Mouse (Mus musculus) limb, embryonic 10.5 days (tissue): Measurements from ENCODE around the gene Gipc3. TPM values are rescaled to one million over a fixed set of nuclear protein-coding genes. Genes with fewer than 3 reads are reported as not detected.

Experiments
- DNase-seq: peaks from one replicate; pipeline ENCODE4 v3.0.0-alpha.2; 2017; ENCODE audit warnings: low spot score
- H3K27ac ChIP-seq: fragments of 300-500 bp; sonication (generic); 2 replicates; pipeline ENCODE4 v1.5.1; 2016; ENCODE audit warnings: mild to moderate bottlenecking
- H3K27me3 ChIP-seq: fragments of 300-500 bp; sonication (generic); 2 replicates; pipeline ENCODE4 v1.6.1; 2016; ENCODE audit warnings: low read depth, mild to moderate bottlenecking; ENCODE audit not compliant: poor library complexity, severe bottlenecking
- H3K36me3 ChIP-seq: fragments of 300-500 bp; sonication (generic); 2 replicates; pipeline ENCODE4 v1.6.1; 2016; ENCODE audit warnings: mild to moderate bottlenecking, moderate library complexity
- H3K4me1 ChIP-seq: fragments of 300-500 bp; sonication (generic); 2 replicates; pipeline ENCODE4 v1.6.1; 2016
- H3K4me3 ChIP-seq: fragments of 300-500 bp; sonication (generic); 2 replicates; pipeline ENCODE4 v1.5.1; 2016; ENCODE audit warnings: mild to moderate bottlenecking, moderate library complexity
- H3K9me3 ChIP-seq: fragments of 300-500 bp; sonication (generic); replicated peaks from 2 replicates; pipeline ENCODE4 v1.6.1; 2016; ENCODE audit warnings: mild to moderate bottlenecking
- WGBS: fragments of 180-500 bp; shearing (Covaris S2); methylation state at CpG from one replicate; pipeline ENCODE4 v1.1.7; 2016; 5-methylcytosine and 5-hydroxymethylcytosine counted together
- polyA plus RNA-seq: library from polyadenylated mRNA; unstranded; fragments of >200 nt; fragmentation: Nextera tagmentation; extraction: Ambion mirVana; gene quantifications from 2 replicates; pipeline ENCODE4 v1.2.1, GENCODE M21; 2016

The Gipc3 gene
- polyA plus RNA-seq, 1 experiment from 2014 or later = 0.09 TPM

DNA sequence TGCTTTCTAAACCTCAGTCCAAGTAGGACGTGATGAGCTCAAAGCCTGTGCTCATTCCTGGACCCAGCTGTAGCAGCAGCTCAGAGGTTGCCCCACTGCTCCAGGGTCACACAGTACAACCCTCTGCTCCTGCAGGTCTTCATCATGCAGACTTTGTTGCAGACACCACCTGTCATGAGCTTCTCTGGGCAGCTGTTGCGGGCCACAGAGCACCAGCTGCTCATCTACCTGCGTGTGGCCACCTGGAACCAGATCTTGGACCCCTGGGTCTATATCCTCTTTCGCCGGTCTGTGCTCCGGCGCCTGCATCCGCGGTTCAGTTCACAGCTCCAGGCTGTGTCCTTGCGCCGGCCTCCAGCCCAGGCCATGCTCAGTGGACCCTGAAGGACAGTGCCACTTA, 8.7 kb downstream of the Gipc3 start:
- Histone ChIP-seq H3K27ac (0 out of 2 replicates have a peak overlapping the region, but pooled peaks have one; percentile 86), H3K36me3 (peaks cover 10% of the 10 kb centered on the region; the same call in 1 of the 2 replicates), H3K27me3 (peaks cover 49% of the 10 kb centered on the region), H3K4me1 (peaks cover 45% of the 10 kb centered on the region), H3K9me3 (no peaks in the 10 kb centered on the region), H3K4me3 (no peak overlapping the region)
- no peak for DNase-seq
- 73% methylated on average over 11 of the region's 11 CpGs for WGBS

DNA sequence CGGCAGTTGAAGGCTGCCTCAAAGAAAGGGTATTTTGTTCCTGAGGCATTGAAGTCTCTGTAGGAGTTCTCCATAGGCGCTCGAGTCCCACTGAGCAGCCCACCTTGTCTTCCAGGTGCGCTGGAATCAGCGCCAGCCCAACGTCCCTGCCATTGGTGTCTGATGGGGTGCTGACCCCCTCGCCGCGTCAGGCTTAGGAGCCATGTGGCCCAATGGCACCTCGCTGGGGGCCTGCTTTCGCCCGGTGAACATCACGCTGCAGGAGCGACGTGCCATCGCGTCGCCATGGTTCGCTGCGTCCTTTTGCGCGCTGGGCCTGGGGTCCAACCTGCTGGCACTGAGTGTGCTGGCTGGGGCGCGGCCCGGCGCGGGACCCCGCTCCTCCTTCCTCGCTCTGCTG, 10.8 kb downstream of the Gipc3 start:
- H3K27ac ChIP-seq = peak overlapping the region; percentile 75
- DNase-seq = no peak
- H3K9me3 ChIP-seq = no peaks in the 10 kb centered on the region
- peaks cover 63% of the 10 kb centered on the region for H3K4me1 ChIP-seq
- H3K27me3 ChIP-seq = peaks cover 33% of the 10 kb centered on the region
- 15% methylated on average over 29 of the region's 29 CpGs for WGBS
- peak overlapping the region; percentile 32 for H3K4me3 ChIP-seq
- H3K36me3 ChIP-seq = peaks cover 24% of the 10 kb centered on the region

GRCm38 (mm10) chr10:81330007-81330406, 13.1 kb downstream of the Gipc3 start:
- peaks cover 23% of the 10 kb centered on the region for H3K27me3 ChIP-seq
- H3K4me1 ChIP-seq = peaks cover 58% of the 10 kb centered on the region
- peak overlapping the region; percentile 64 for H3K27ac ChIP-seq
- no peak for DNase-seq
- no peaks in the 10 kb centered on the region for H3K9me3 ChIP-seq
- 0 out of 2 replicates have a peak overlapping the region, but pooled peaks have one; percentile 11 for H3K4me3 ChIP-seq
- peaks cover 47% of the 10 kb centered on the region for H3K36me3 ChIP-seq
- WGBS = 70% methylated on average over 4 of the region's 4 CpGs

- Histone ChIP-seq H3K4me3 (0 out of 2 replicates have a peak overlapping the region, but pooled peaks have one; percentile 11), H3K9me3 (no peaks in the 10 kb centered on the region), H3K36me3 (peaks cover 53% of the 10 kb centered on the region), H3K4me1 (peaks cover 52% of the 10 kb centered on the region), H3K27me3 (peaks cover 23% of the 10 kb centered on the region), H3K27ac (peak overlapping the region; percentile 64)
- DNase-seq = no peak
- 69% methylated on average over 10 of the region's 10 CpGs for WGBS
Measured at GRCm38 (mm10) chr10:81329194-81329975, 13.7 kb downstream of the Gipc3 start.

DNA sequence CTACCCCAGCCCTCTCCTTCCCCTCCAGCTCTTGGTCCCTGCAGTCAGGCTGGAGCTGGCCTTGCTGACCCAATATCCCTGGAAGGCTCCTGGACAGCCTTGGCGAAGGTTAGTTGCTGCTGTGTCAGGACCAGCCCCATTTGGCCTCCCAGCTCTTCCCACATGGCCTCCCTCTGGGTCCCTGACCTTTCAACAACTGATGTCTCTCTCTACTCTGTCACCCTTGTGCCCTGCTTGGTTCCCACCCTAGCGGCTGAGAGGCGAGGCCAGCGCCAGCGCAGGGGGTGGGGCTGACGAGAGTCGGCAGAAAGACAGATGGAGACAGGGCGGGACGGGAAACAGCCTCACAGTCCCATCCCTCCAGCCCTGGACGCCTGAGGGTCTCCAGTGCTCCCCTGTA, 14.7 kb downstream of the Gipc3 start, which contains the start of gene Tbxa2r:
Tbxa2r (plus strand) TSS at position 346 of the 400 bp plus-strand sequence.
- DNase-seq = no peak
- Histone ChIP-seq H3K36me3 (peaks cover 63% of the 10 kb centered on the region), H3K9me3 (no peaks in the 10 kb centered on the region), H3K4me3 (0 out of 2 replicates have a peak within 1 kb of the TSS, but pooled peaks have one; percentile 11), H3K4me1 (peaks cover 52% of the 10 kb centered on the region), H3K27ac (peak within 1 kb of the TSS; percentile 64), H3K27me3 (peaks cover 21% of the 10 kb centered on the region)
- WGBS = 7% methylated on average over 10 of the region's 10 CpGs

GRCm38 (mm10) chr10:81327959-81328358, 15.1 kb downstream of the Gipc3 start:
- DNase-seq = no peak
- H3K4me3 ChIP-seq = no peak overlapping the region
- no peaks in the 10 kb centered on the region for H3K9me3 ChIP-seq
- peaks cover 17% of the 10 kb centered on the region for H3K27me3 ChIP-seq
- WGBS = 6% methylated on average over 2 of the region's 2 CpGs
- peaks cover 51% of the 10 kb centered on the region for H3K4me1 ChIP-seq
- H3K27ac ChIP-seq = peak overlapping the region; percentile 37
- H3K36me3 ChIP-seq = peaks cover 66% of the 10 kb centered on the region

- H3K27ac ChIP-seq = peak overlapping the region; percentile 27; the same call in 1 of the 2 replicates
- DNase-seq = no peak
- no peaks in the 10 kb centered on the region for H3K9me3 ChIP-seq
- H3K4me3 ChIP-seq = no peak overlapping the region
- peaks cover 6% of the 10 kb centered on the region for H3K27me3 ChIP-seq
- H3K4me1 ChIP-seq = peaks cover 53% of the 10 kb centered on the region
- peaks cover 71% of the 10 kb centered on the region for H3K36me3 ChIP-seq
- WGBS = 87% methylated on average over 6 of the region's 6 CpGs
Measured at GRCm38 (mm10) chr10:81326858-81327257, 16.2 kb downstream of the Gipc3 start.

DNA sequence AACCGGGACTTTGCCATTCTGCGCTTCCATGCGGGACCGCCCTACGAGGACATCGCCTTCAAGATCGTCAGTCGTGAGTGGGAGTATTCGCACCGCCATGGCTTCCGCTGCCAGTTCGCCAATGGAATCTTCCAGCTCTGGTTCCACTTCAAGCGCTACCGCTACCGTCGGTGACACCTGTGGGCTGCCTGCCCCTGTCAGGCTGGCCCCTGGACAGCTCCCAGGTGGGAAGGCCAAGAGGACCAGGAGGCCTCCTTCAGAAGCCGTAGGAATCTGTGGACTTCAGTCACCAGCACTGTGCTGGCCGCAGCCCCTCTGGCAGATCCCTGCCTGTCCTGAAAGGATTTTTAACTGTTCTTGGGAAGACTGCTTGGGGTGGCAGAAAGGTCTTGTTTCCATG, 17.3 kb downstream of the Gipc3 start:
- H3K9me3 ChIP-seq = no peaks in the 10 kb centered on the region
- peaks cover 71% of the 10 kb centered on the region for H3K36me3 ChIP-seq
- 0 out of 2 replicates have a peak overlapping the region, but pooled peaks have one; percentile 11 for H3K27ac ChIP-seq
- WGBS = 95% methylated on average over 18 of the region's 18 CpGs
- no peak overlapping the region for H3K4me3 ChIP-seq
- H3K4me1 ChIP-seq = peaks cover 57% of the 10 kb centered on the region
- no peaks in the 10 kb centered on the region for H3K27me3 ChIP-seq
- no peak for DNase-seq

- no peak overlapping the region for H3K4me3 ChIP-seq
- 94% methylated on average over 21 of the region's 21 CpGs for WGBS
- DNase-seq = no peak
- peaks cover 71% of the 10 kb centered on the region for H3K36me3 ChIP-seq
- no peaks in the 10 kb centered on the region for H3K27me3 ChIP-seq
- H3K9me3 ChIP-seq = no peaks in the 10 kb centered on the region
- no peak overlapping the region for H3K27ac ChIP-seq
- H3K4me1 ChIP-seq = peaks cover 53% of the 10 kb centered on the region
Measured at GRCm38 (mm10) chr10:81325176-81325575, 17.9 kb downstream of the Gipc3 start.

DNA sequence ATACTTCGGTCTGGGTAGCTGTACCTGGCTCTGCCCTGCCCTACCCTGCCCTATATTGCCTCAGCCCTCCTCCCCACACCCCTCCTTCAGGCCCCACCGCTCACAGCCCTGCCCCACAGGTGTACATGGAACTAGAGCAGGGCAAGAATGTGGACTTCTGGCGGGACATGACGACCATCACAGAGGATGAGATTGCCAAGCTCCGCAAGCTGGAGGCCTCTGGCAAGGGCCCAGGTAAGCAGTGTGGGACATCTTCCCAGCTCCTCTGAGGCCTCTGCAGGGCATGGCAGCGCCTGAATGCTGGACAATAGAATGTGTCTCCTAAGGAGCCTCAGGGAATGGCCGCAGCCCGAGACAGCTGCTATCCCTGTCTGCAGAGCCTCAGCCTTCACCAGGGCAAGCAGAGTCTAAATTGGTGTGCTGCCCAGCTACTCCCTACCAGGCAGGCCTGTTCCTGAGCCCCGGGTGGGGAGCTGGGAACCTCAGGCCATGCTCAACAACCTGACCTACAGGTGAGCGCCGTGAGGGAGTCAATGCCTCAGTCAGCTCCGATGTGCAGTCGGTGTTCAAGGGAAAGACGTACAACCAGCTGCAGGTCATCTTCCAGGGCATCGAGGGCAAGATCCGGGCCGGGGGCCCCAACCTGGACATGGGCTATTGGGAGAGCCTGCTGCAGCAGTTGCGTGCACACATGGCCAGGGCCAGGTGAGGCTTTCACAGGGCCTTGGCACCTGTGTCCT, 19.1 kb downstream of the Gipc3 start:
- H3K4me3 ChIP-seq = peak overlapping the region; percentile 8; the same call in 1 of the 2 replicates
- 94% methylated on average over 18 of the region's 18 CpGs for WGBS
- H3K4me1 ChIP-seq = peaks cover 52% of the 10 kb centered on the region
- peaks cover 64% of the 10 kb centered on the region for H3K36me3 ChIP-seq
- no peak overlapping the region for H3K27ac ChIP-seq
- DNase-seq = no peak
- no peaks in the 10 kb centered on the region for H3K27me3 ChIP-seq
- no peaks in the 10 kb centered on the region for H3K9me3 ChIP-seq

GRCm38 (mm10) chr10:81323141-81323775, 19.8 kb downstream of the Gipc3 start:
- peaks cover 68% of the 10 kb centered on the region for H3K36me3 ChIP-seq
- no peak overlapping the region for H3K4me3 ChIP-seq
- H3K27me3 ChIP-seq = no peaks in the 10 kb centered on the region
- H3K27ac ChIP-seq = no peak overlapping the region
- no peak for DNase-seq
- H3K9me3 ChIP-seq = no peaks in the 10 kb centered on the region
- H3K4me1 ChIP-seq = peaks cover 52% of the 10 kb centered on the region
- WGBS = 95% methylated on average over 23 of the region's 23 CpGs

GRCm38 (mm10) chr10:81322444-81322843, 20.6 kb downstream of the Gipc3 start:
- H3K9me3 ChIP-seq = no peaks in the 10 kb centered on the region
- H3K27ac ChIP-seq = no peak overlapping the region
- peak overlapping the region; percentile 95 for H3K4me3 ChIP-seq
- DNase-seq = no peak
- H3K4me1 ChIP-seq = peaks cover 52% of the 10 kb centered on the region
- peaks cover 69% of the 10 kb centered on the region for H3K36me3 ChIP-seq
- H3K27me3 ChIP-seq = no peaks in the 10 kb centered on the region
- WGBS = 96% methylated on average over 27 of the region's 27 CpGs
